In genomic region chr9:95582555-95582954, GRCm38 (mm10) we compare ENCODE assay signal across 12 mouse cellular contexts. TPM values are rescaled to one million over a fixed set of nuclear protein-coding genes. Genes with fewer than 3 reads are reported as not detected.
DNase-seq lines count a peak whose midpoint lies in the region; ATAC-seq lines count a peak whose summit lies in the region.
"Had no signal": no experiment of that assay in that cellular context is flagged by ENCODE, and none has a peak within 500 bp of the region (broad histone marks: within the 10 kb centered on the region; RNA-seq: fewer than 3 reads in every experiment).

No protein-coding gene starts in this region.

- H3K36me3 ChIP-seq in heart, embryonic 13.5 days, result no peaks in the 10 kb centered on the region
- H3K36me3 ChIP-seq in midbrain, embryonic 11.5 days (ENCODE audit: control insufficient read depth, insufficient read depth, low read length), result no peaks in the 10 kb centered on the region
- H3K36me3 ChIP-seq in midbrain, embryonic 15.5 days (replicated peaks), result no peaks in the 10 kb centered on the region
- H3K36me3 ChIP-seq in embryonic facial prominence, embryonic 14.5 days (ENCODE audit: control insufficient read depth, insufficient read depth, low read length), result no peaks in the 10 kb centered on the region
- H3K36me3 ChIP-seq in midbrain, embryonic 13.5 days, result no peaks in the 10 kb centered on the region
- H3K36me3 ChIP-seq: intestine, embryonic 15.5 days had no signal

- H3K27ac ChIP-seq in heart, embryonic 13.5 days (replicated peaks), result no peak overlapping the region
- H3K27ac ChIP-seq in midbrain, embryonic 11.5 days (ENCODE audit: low read depth, low read length), result no peak overlapping the region
- no peak overlapping the region for H3K27ac ChIP-seq in midbrain, embryonic 15.5 days
- H3K27ac ChIP-seq in embryonic facial prominence, embryonic 14.5 days (replicated peaks; ENCODE audit: low read depth, low read length), result no peak overlapping the region
- no peak overlapping the region for H3K27ac ChIP-seq in midbrain, embryonic 13.5 days
- H3K27ac ChIP-seq: intestine, embryonic 15.5 days had no signal

- 10% methylated on average over 8 of the region's 8 CpGs for WGBS in heart, embryonic 13.5 days
- 8% methylated on average over 8 of the region's 8 CpGs for WGBS in midbrain, embryonic 11.5 days
- WGBS in midbrain, embryonic 15.5 days, result 10% methylated on average over 8 of the region's 8 CpGs
- 10% methylated on average over 8 of the region's 8 CpGs for WGBS in embryonic facial prominence, embryonic 14.5 days
- 10% methylated on average over 8 of the region's 8 CpGs for WGBS in midbrain, embryonic 13.5 days

- no peaks in the 10 kb centered on the region for H3K9me3 ChIP-seq in heart, embryonic 13.5 days
- no peaks in the 10 kb centered on the region for H3K9me3 ChIP-seq in midbrain, embryonic 11.5 days (ENCODE audit: control insufficient read depth, low read length)
- H3K9me3 ChIP-seq in midbrain, embryonic 15.5 days, result no peaks in the 10 kb centered on the region
- no peaks in the 10 kb centered on the region for H3K9me3 ChIP-seq in embryonic facial prominence, embryonic 14.5 days (ENCODE audit: control insufficient read depth, low read length)
- H3K9me3 ChIP-seq in midbrain, embryonic 13.5 days, result no peaks in the 10 kb centered on the region
- H3K9me3 ChIP-seq: intestine, embryonic 15.5 days had no signal

- H3K4me1 ChIP-seq in heart, embryonic 13.5 days, result peaks cover 12% of the 10 kb centered on the region; the same call in 1 of the 2 replicates
- 0 out of 2 replicates have a peak, but pooled peaks cover 3% of the 10 kb centered on the region for H3K4me1 ChIP-seq in midbrain, embryonic 11.5 days (ENCODE audit: control insufficient read depth, insufficient read depth, low read length)
- peaks cover 7% of the 10 kb centered on the region for H3K4me1 ChIP-seq in midbrain, embryonic 15.5 days
- H3K4me1 ChIP-seq in embryonic facial prominence, embryonic 14.5 days (ENCODE audit: control insufficient read depth, insufficient read depth, low read length), result peaks cover 4% of the 10 kb centered on the region
- H3K4me1 ChIP-seq in midbrain, embryonic 13.5 days (replicated peaks), result peaks cover 11% of the 10 kb centered on the region
- H3K4me1 ChIP-seq: intestine, embryonic 15.5 days had no signal

- peak overlapping the region; percentile 73 for H3K4me2 ChIP-seq in heart, embryonic 13.5 days
- H3K4me2 ChIP-seq in midbrain, embryonic 11.5 days, result peak overlapping the region; percentile 48
- no peak overlapping the region for H3K4me2 ChIP-seq in midbrain, embryonic 15.5 days
- peak overlapping the region; percentile 54 for H3K4me2 ChIP-seq in embryonic facial prominence, embryonic 14.5 days (ENCODE audit: low read depth, low read length)
- H3K4me2 ChIP-seq in midbrain, embryonic 13.5 days (replicated peaks), result peak overlapping the region; percentile 54; the same call in 1 of the 2 replicates

- DNase-seq in heart, adult 8-10 months (ENCODE audit: low spot score), result no peak
- DNase-seq in midbrain, embryonic 11.5 days (ENCODE audit: low spot score, missing footprints), result peak; percentile 85
- peak; percentile 49 for DNase-seq in embryonic facial prominence, embryonic 14.5 days (ENCODE audit: low spot score)
- no peak for DNase-seq in frontal cortex, postnatal 10 days (ENCODE audit: low spot score in 2 of 2)
- DNase-seq: gastrocnemius, postnatal 25 days; lung, adult 18-20 months; thymus, postnatal 36 days had no signal

- peak overlapping the region; percentile 54; the same call in 1 of the 2 replicates for H3K4me3 ChIP-seq in heart, embryonic 13.5 days
- no peak overlapping the region for H3K4me3 ChIP-seq in midbrain, embryonic 11.5 days (ENCODE audit: low read depth, low read length)
- H3K4me3 ChIP-seq in midbrain, embryonic 15.5 days, result no peak overlapping the region
- H3K4me3 ChIP-seq in embryonic facial prominence, embryonic 14.5 days (ENCODE audit: low read depth, low read length), result no peak overlapping the region
- no peak overlapping the region for H3K4me3 ChIP-seq in midbrain, embryonic 13.5 days (replicated peaks)

- H3K9ac ChIP-seq in heart, embryonic 13.5 days, result peak overlapping the region; percentile 76
- H3K9ac ChIP-seq in midbrain, embryonic 11.5 days (ENCODE audit: low read length), result no peak overlapping the region
- no peak overlapping the region for H3K9ac ChIP-seq in midbrain, embryonic 15.5 days
- H3K9ac ChIP-seq in embryonic facial prominence, embryonic 14.5 days (ENCODE audit: low read depth, low read length), result no peak overlapping the region
- no peak overlapping the region for H3K9ac ChIP-seq in midbrain, embryonic 13.5 days (replicated peaks)
- H3K9ac ChIP-seq: intestine, embryonic 15.5 days had no signal

- ATAC-seq in heart, embryonic 13.5 days (ENCODE audit: extremely low read depth, insufficient number of reproducible peaks, low FRiP score, low TSS enrichment), result no peak
- ATAC-seq in midbrain, embryonic 11.5 days (ENCODE audit: low FRiP score), result no peak
- ATAC-seq in midbrain, embryonic 15.5 days (replicated peaks), result no peak
- peak; percentile 51; the same call in 1 of the 2 replicates for ATAC-seq in embryonic facial prominence, embryonic 14.5 days (ENCODE audit: low read depth)
- no peak for ATAC-seq in midbrain, embryonic 13.5 days
- ATAC-seq: intestine, embryonic 15.5 days had no signal

- peaks cover 12% of the 10 kb centered on the region for H3K27me3 ChIP-seq in heart, embryonic 13.5 days (replicated peaks)
- peaks cover 3% of the 10 kb centered on the region; the same call in 1 of the 2 replicates for H3K27me3 ChIP-seq in midbrain, embryonic 11.5 days (ENCODE audit: control insufficient read depth, insufficient read depth, low read length)
- H3K27me3 ChIP-seq in midbrain, embryonic 15.5 days (replicated peaks), result 0 out of 2 replicates have a peak, but pooled peaks cover 9% of the 10 kb centered on the region
- peaks cover 6% of the 10 kb centered on the region for H3K27me3 ChIP-seq in embryonic facial prominence, embryonic 14.5 days (replicated peaks; ENCODE audit: control insufficient read depth, insufficient read depth, low read length)
- H3K27me3 ChIP-seq in midbrain, embryonic 13.5 days, result peaks cover 13% of the 10 kb centered on the region

RNA-seq across cellular contexts. Expression of gene Paqr9, which starts 23.1 kb away (rescaled TPM):
- 0.39 and 0.68 TPM in 2 replicates for polyA plus RNA-seq in heart, embryonic 13.5 days (2015; fragmentation: Nextera tagmentation; extraction: Ambion mirVana)
- total RNA-seq in heart, adult 8-10 months (2022), result 10 to 100 TPM; 37.0 to 50.2 (median 46.8) TPM
- 0.33 and 0.36 TPM in 2 replicates for polyA plus RNA-seq in midbrain, embryonic 11.5 days (2014; fragmentation: Nextera tagmentation; extraction: Ambion mirVana)
- 5.1 and 5.3 TPM in 2 replicates for polyA plus RNA-seq in midbrain, embryonic 15.5 days (2015; fragmentation: Nextera tagmentation; extraction: Ambion mirVana)
- 0.41 and 0.47 TPM in 2 replicates for polyA plus RNA-seq in embryonic facial prominence, embryonic 14.5 days (2014; fragmentation: Nextera tagmentation; extraction: Ambion mirVana)
- polyA plus RNA-seq in midbrain, embryonic 13.5 days (2015; fragmentation: Nextera tagmentation; extraction: Ambion mirVana), result 1.8 and 1.9 TPM in 2 replicates

RNA-seq across cellular contexts. Expression of gene Pcolce2, which starts 54.8 kb away (rescaled TPM):
- polyA plus RNA-seq in heart, embryonic 13.5 days (2015; fragmentation: Nextera tagmentation; extraction: Ambion mirVana), result 0.64 and 0.91 TPM in 2 replicates
- 10 to 100 TPM; 22.1 to 29.5 (median 26.8) TPM for total RNA-seq in heart, adult 8-10 months (2022)
- polyA plus RNA-seq in midbrain, embryonic 11.5 days (2014; fragmentation: Nextera tagmentation; extraction: Ambion mirVana), result 1.8 and 2.0 TPM in 2 replicates
- polyA plus RNA-seq in midbrain, embryonic 15.5 days (2015; fragmentation: Nextera tagmentation; extraction: Ambion mirVana), result 1.3 and 2.9 TPM in 2 replicates
- 10.2 and 13.5 TPM in 2 replicates for polyA plus RNA-seq in embryonic facial prominence, embryonic 14.5 days (2014; fragmentation: Nextera tagmentation; extraction: Ambion mirVana)
- 1.8 and 2.5 TPM in 2 replicates for polyA plus RNA-seq in midbrain, embryonic 13.5 days (2015; fragmentation: Nextera tagmentation; extraction: Ambion mirVana)
- total RNA-seq: neutrophil, adult 5-6 weeks had no signal

Comparison
In these comparisons a context has a peak if more than half of its experiments do, and no peak if none do; other contexts are left out.
1. DNase-seq: peak in midbrain, embryonic 11.5 days (single experiment) and embryonic facial prominence, embryonic 14.5 days (single experiment); none in heart, adult 8-10 months (single experiment) and frontal cortex, postnatal 10 days (0 of 2).